Mouse (Mus musculus): ENCODE measurements around the gene Slc39a7.
"Not testable (repeated sequence)": the region's sequence is repeated elsewhere in the genome, so short reads cannot be mapped to it uniquely, and the experiment has no call there.

Slc39a7 gene

DNA sequence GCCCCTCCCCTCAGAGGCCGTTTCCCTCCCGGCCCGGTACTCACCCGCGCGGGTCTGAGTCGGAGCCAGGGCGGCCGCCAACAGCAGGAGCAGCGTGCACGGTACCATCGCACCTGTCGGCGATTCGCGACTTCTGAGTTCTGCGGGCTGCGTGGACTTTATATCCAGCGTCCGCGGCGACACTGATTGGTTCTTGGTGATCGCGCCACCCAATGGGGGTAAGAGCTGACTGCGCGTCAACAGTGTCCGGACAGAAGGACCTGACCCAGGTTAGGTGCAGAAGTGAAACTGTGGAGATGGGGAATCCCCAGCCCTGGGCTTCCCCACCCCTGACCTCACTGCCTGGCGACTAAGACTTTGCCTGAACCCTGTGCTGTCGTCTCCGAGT, 31.3 kb downstream of the Slc39a7 start, which contains the start of gene H2-K1:
H2-K1 (minus strand) TSS at position 198 of the 388 bp plus-strand sequence.
- peak; percentile 55 for DNase-seq (ENCODE audit: low read depth, low spot score)

- DNase-seq (ENCODE audit: low read depth, low spot score), result no peak
Observed at GRCm38 (mm10) chr17:33999341-34000149, 31.9 kb downstream of the Slc39a7 start.

GRCm38 (mm10) chr17:33998697-33999096, 32.8 kb downstream of the Slc39a7 start:
- DNase-seq (ENCODE audit: low read depth, low spot score), result not testable (repeated sequence)

GRCm38 (mm10) chr17:33997025-33997424, 34.5 kb downstream of the Slc39a7 start:
- not testable (repeated sequence) for DNase-seq (ENCODE audit: low read depth, low spot score)

GRCm38 (mm10) chr17:33995651-33996050, 35.8 kb downstream of the Slc39a7 start:
- DNase-seq (ENCODE audit: low read depth, low spot score), result no peak

GRCm38 (mm10) chr17:33994959-33995358, 36.5 kb downstream of the Slc39a7 start:
- DNase-seq (ENCODE audit: low read depth, low spot score), result no peak

- DNase-seq (ENCODE audit: low read depth, low spot score), result peak; percentile 56
Observed at GRCm38 (mm10) chr17:33991788-33992664, 39.5 kb downstream of the Slc39a7 start.

- DNase-seq (ENCODE audit: low read depth, low spot score), result not testable (repeated sequence)
Observed at GRCm38 (mm10) chr17:33982136-33982535, 49.3 kb downstream of the Slc39a7 start.

- DNase-seq (ENCODE audit: low read depth, low spot score), result not testable (repeated sequence)
Observed at GRCm38 (mm10) chr17:33981192-33981909, 50.1 kb downstream of the Slc39a7 start.

DNA sequence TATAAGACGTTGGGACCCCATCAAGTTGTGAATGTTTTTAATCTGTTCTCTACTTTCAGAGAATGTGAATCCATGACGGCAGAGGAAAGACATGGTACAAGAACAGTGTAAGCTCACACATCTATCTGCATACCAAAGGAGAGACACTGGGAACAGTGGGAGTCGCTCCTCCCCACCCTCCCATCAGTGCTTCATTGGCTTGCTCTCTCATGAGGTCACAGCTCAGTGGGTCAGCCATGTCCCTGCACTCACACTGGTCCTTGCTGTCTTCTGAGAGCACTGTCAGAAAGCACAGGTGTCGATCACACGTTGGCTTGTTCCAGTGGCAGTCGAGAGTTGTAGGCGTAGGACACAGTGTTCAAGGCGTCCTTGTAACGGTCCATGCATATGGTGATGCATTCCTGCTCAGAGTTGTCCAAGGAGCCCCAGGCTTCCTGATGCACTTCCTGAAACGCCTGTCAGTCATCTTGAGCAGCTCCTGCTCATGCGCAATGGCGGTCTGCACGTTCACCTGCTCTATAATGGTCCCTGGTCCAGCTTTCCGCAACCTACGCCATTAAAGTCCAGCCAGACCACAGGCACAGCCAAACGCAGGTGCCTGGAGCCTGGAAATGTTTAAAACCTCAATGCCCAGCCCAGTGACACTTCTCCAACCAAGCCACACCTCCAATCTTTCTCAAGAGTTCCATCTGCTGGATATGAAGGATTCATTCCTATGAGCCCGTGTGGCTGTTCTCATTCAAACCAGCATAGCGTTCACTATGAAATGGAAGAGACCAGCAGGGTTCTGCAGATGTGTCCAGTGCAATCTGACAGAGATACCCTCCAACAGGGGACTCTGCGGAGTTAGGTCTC, 51.1 kb downstream of the Slc39a7 start:
- no peak for DNase-seq (ENCODE audit: low read depth, low spot score)

- DNase-seq (ENCODE audit: low read depth, low spot score), result no peak
Observed at GRCm38 (mm10) chr17:33979512-33980050, 51.9 kb downstream of the Slc39a7 start.

DNA sequence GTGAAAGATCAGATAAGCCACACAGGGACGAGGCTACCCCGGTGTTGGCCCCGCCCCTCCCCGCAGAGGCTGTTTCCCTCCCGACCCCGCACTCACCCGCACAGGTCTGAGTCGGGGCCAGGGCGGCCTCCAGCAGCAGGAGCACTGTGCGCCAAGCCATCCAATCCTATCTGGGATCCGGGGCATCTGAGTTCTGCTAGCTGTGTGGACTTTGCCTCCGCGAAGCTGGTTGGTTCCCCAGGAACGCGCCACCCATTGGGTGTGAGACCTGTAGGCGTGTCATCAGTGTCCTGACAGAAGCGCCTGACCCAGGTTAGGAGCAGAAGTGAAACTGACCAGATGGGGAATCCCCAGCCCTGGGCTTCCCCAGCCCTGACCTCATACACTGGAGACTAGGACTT, 52.9 kb downstream of the Slc39a7 start:
- no peak for DNase-seq (ENCODE audit: low read depth, low spot score)

Measured in embryo, embryonic 11.5 days (tissue).